Mouse (Mus musculus): Measurements from ENCODE around the gene Vps51.

DNA sequence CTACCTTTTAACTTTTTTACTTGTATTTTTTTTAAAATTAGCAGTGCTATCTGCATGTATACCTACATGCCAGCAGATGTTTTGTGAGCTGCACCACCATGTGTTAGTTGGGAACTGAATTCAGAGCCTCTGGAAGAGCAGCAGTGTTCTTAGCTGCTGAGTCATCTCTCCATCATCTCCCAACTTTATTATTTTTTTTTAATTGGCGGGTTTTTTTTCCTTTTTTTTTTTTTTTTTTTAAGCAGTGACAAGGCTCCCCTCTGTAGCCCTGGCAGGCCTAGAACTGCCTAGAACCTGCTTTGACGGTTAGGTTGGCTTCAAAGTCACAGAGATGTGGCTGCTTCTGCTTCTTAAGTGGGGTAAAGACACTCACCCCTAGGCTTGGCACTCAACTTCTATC lies 47.9 kb upstream of the Vps51 start:
- TF ChIP-seq POLR2A (IDR thresholded peaks at IDR 0.05; ENCODE audit: control insufficient read depth, extremely low read depth, insufficient read depth, low read length, poor library complexity) (no peak), CTCF (IDR thresholded peaks at IDR 0.05; ENCODE audit: borderline replicate concordance, control insufficient read depth, extremely low read depth, insufficient read depth, low read length, poor library complexity) (no peak)

Data from thymus, adult 2 months (tissue).